Mouse (Mus musculus): ENCODE results near the gene Tnrc6c. TPM values are rescaled to one million over a fixed set of nuclear protein-coding genes. Genes with fewer than 3 reads are reported as not detected.

The Tnrc6c gene
- 10 to 100 TPM; 22.3 to 41.0 (median 31.9) TPM for total RNA-seq (2022)

GRCm38 (mm10) chr11:117653491-117654351 is at the start of gene Tnrc6c:
TSS of gene Tnrc6c (plus strand) at chr11:117654289.
- DNase-seq = peak; percentile 51

- DNase-seq = no peak
Measured at GRCm38 (mm10) chr11:117606137-117606536, 48.0 kb upstream of the Tnrc6c start.

GRCm38 (mm10) chr11:117606605-117607203 is 47.4 kb upstream of the Tnrc6c start:
- no peak for DNase-seq

GRCm38 (mm10) chr11:117608141-117608789 is 45.8 kb upstream of the Tnrc6c start:
- no peak for DNase-seq

- DNase-seq = no peak
Measured at GRCm38 (mm10) chr11:117608976-117609375, 45.1 kb upstream of the Tnrc6c start.

- no peak for DNase-seq
Measured at GRCm38 (mm10) chr11:117610589-117610988, 43.5 kb upstream of the Tnrc6c start.

GRCm38 (mm10) chr11:117611068-117611467 is 43.0 kb upstream of the Tnrc6c start:
- DNase-seq = peak; percentile 61

- DNase-seq = no peak
Measured at GRCm38 (mm10) chr11:117611860-117612259, 42.2 kb upstream of the Tnrc6c start.

- no peak for DNase-seq
Measured at GRCm38 (mm10) chr11:117612885-117613284, 41.2 kb upstream of the Tnrc6c start.

- no peak for DNase-seq
Measured at GRCm38 (mm10) chr11:117617368-117617908, 36.7 kb upstream of the Tnrc6c start.

- no peak for DNase-seq
Measured at GRCm38 (mm10) chr11:117618214-117618613, 35.9 kb upstream of the Tnrc6c start.

- DNase-seq = no peak
Measured at GRCm38 (mm10) chr11:117618774-117619173, 35.3 kb upstream of the Tnrc6c start.

GRCm38 (mm10) chr11:117619581-117619980 is 34.5 kb upstream of the Tnrc6c start:
- no peak for DNase-seq

- DNase-seq = no peak
Measured at GRCm38 (mm10) chr11:117625196-117625595, 28.9 kb upstream of the Tnrc6c start.

- no peak for DNase-seq
Measured at GRCm38 (mm10) chr11:117626557-117626956, 27.5 kb upstream of the Tnrc6c start.

GRCm38 (mm10) chr11:117627060-117627562 is 27.0 kb upstream of the Tnrc6c start:
- no peak for DNase-seq

- DNase-seq = no peak
Measured at GRCm38 (mm10) chr11:117627746-117628311, 26.3 kb upstream of the Tnrc6c start.

- DNase-seq = no peak
Measured at GRCm38 (mm10) chr11:117628312-117628779, 25.7 kb upstream of the Tnrc6c start.

- DNase-seq = no peak
Measured at GRCm38 (mm10) chr11:117629865-117630264, 24.2 kb upstream of the Tnrc6c start.

- no peak for DNase-seq
Measured at GRCm38 (mm10) chr11:117630868-117631565, 23.1 kb upstream of the Tnrc6c start.

GRCm38 (mm10) chr11:117633310-117633709 is 20.8 kb upstream of the Tnrc6c start:
- no peak for DNase-seq

- no peak for DNase-seq
Measured at GRCm38 (mm10) chr11:117638386-117638785, 15.7 kb upstream of the Tnrc6c start.
